Mouse (Mus musculus) kidney, adult 2 months (tissue): Measurements from ENCODE around the gene Foxf2. TPM values are rescaled to one million over a fixed set of nuclear protein-coding genes. Genes with fewer than 3 reads are reported as not detected.

Source experiments
- DNase-seq: peaks from one replicate; pipeline ENCODE4 v3.0.0; 2021
- H3K27ac ChIP-seq: fragments of 200-500 bp; 2 replicates; pipeline ENCODE4 v1.5.1; 2012; ENCODE audit warnings: low read depth, low read length, control low read depth, inconsistent platforms; ENCODE audit not compliant: insufficient read depth
- H3K27me3 ChIP-seq: fragments of 200-500 bp; replicated peaks from 2 replicates; pipeline ENCODE4 v1.6.1; 2012; ENCODE audit warnings: mild to moderate bottlenecking, moderate library complexity, low read length, inconsistent platforms; ENCODE audit not compliant: control insufficient read depth, insufficient read depth
- H3K36me3 ChIP-seq: fragments of 200-500 bp; 2 replicates; pipeline ENCODE4 v1.6.1; 2012; ENCODE audit warnings: mild to moderate bottlenecking, moderate library complexity, low read length, inconsistent platforms; ENCODE audit not compliant: control insufficient read depth, insufficient read depth
- H3K4me1 ChIP-seq: fragments of 200-500 bp; 2 replicates; pipeline ENCODE4 v1.6.1; 2011; ENCODE audit warnings: low read length; ENCODE audit not compliant: control insufficient read depth, insufficient read depth
- H3K4me3 ChIP-seq: fragments of 200-500 bp; 2 replicates; pipeline ENCODE4 v1.5.1; 2011; ENCODE audit warnings: mild to moderate bottlenecking, low read depth, low read length, control low read depth; ENCODE audit not compliant: insufficient read depth
- CTCF ChIP-seq: fragments of 200-500 bp; conservative IDR thresholded peaks from 2 replicates; pipeline ENCODE4 v1.5.1; 2011; ENCODE audit warnings: low read depth, mild to moderate bottlenecking, control low read depth, low read length, moderate library complexity, mixed read lengths; ENCODE audit not compliant: insufficient read depth, insufficient read length
- POLR2A ChIP-seq: fragments of 200-500 bp; IDR thresholded peaks from one replicate; pipeline ENCODE4 v1.6.1; 2011; ENCODE audit warnings: low read depth, low read length, control low read depth
- whole genome bisulfite sequencing: fragments of 180-500 bp; shearing (Covaris S2); methylation state at CpG from one replicate; pipeline ENCODE4 v1.1.7; 2018; 5-methylcytosine and 5-hydroxymethylcytosine counted together
- polyA plus RNA-seq: library from polyadenylated mRNA; depleted of rRNA; stranded (reverse); fragments of >200 nt; gene quantifications from 2 replicates; pipeline ENCODE4 v1.2.3, GENCODE M21; 2012

Foxf2 gene
- polyA plus RNA-seq, 1 experiment: not detected

DNA sequence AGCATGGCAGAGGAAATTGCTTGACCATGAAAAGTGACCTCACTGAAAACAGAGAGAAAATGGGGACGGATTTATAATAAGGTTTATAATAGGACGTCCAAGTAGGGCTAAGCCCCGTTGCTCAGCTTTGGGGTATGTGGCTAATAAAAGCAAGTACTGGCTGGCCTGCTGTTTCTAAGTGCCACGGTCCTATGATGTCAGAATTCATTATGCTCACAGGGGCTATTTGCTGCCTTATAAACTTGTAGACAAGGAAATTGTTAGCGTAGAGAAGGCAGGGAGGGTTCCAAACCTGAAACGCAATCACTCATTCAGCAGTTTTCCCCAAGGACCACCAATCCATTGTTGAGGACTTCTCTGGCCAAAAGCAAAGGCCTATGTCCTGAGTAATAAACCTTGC, 21.7 kb upstream of the Foxf2 start:
- no peak for DNase-seq
- Histone ChIP-seq H3K36me3 (no peaks in the 10 kb centered on the region), H3K27me3 (no peaks in the 10 kb centered on the region), H3K27ac (no peak overlapping the region), H3K4me3 (no peak overlapping the region), H3K4me1 (no peaks in the 10 kb centered on the region)
- WGBS: 73% methylated on average over 6 of the region's 6 CpGs
- TF ChIP-seq CTCF (no peak), POLR2A (no peak)

DNA sequence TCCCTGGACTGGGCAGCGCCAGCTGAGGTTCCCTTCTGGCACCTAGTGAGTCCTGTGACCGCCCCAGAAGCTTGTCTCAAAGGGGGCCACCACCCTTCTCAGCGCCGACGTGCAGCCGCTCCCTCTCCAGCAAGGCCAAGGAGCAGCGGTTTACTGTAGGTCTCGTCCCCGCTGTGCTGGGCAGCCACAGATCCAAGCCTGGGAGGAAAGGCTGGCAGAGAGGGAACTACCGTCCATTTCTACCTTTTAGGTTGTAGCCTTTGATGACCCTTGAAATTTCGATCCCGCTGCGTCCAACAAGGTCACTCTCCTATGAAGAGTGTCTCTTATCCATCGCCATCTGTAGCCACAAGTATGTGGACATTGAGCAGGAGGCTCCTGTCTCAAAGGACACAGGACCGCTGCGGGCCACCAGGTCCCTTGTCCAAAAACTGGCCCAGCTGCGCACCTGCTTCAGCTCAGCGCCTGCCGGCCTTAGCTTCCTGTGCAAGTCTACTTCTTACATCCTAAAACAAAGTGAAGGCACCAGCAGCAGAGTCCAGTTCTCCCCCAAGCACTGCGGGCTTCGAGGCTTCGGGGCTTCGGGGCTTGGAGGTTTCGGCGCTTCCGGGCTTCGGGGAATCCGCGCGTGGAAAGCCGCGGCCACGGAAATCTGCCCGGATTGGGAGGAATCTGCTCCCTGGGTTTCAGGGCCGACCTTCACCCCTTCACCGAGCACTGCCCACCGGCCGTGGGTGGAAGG, 10.7 kb upstream of the Foxf2 start:
- Histone ChIP-seq H3K4me1 (no peaks in the 10 kb centered on the region; the same call in 1 of the 2 replicates), H3K27me3 (peaks cover 9% of the 10 kb centered on the region), H3K4me3 (no peak overlapping the region), H3K27ac (no peak overlapping the region), H3K36me3 (no peaks in the 10 kb centered on the region)
- DNase-seq: no peak
- 5% methylated on average over 38 of the region's 38 CpGs for WGBS
- TF ChIP-seq CTCF (no peak), POLR2A (no peak)

DNA sequence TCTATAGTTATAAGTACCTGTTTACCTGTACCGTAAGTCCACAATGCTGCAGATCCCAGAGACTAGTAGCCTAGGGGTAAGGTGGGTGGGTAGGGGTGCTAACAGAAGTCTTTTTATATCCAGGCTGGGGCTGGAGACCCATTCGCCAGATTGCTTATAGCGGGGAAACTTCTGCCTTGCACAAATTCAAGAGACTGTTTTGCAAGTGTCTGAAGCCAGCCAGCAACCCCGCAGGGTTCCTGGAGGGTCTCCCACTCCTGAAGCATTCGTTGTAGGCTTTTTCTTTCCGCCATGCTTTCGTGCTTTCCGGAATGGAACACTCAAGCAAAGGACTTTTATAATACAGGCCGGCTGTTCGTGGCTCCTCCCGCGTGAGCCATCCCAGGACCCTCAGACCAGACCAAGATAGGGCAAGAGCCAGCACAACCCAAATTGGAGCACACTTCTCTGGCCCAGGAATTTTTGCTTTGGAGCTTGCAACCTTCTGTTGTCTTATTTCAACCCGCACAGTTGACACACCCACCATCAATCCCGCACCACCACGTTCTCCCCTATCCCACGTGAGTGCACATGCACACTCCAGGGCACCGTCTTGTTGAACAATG, 10.0 kb upstream of the Foxf2 start:
- Histone ChIP-seq H3K4me3 (no peak overlapping the region), H3K4me1 (no peaks in the 10 kb centered on the region; the same call in 1 of the 2 replicates), H3K36me3 (no peaks in the 10 kb centered on the region), H3K27me3 (peaks cover 9% of the 10 kb centered on the region), H3K27ac (no peak overlapping the region)
- TF ChIP-seq POLR2A (no peak), CTCF (no peak)
- WGBS: 6% methylated on average over 17 of the region's 17 CpGs
- no peak for DNase-seq

DNA sequence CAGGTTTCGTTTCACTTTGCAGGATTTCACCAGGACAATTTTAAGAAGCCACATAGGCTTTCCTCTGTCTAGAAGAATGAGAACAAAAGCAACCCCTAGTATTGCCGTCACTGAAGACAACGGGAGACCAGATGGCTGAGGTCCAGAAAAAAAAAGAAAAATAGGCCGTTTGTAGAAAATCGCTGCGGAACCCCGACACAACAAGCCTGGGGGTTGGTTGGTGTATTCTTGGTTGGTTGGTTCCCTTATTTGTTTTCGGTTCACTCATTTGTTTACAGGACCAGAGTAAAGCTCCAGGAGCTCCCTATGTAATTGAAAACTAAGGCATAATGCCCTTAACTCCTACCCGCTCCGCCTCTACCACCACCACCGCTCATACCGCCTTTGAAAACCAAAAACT, 7.6 kb upstream of the Foxf2 start:
- 2% methylated on average over 12 of the region's 12 CpGs for WGBS

DNA sequence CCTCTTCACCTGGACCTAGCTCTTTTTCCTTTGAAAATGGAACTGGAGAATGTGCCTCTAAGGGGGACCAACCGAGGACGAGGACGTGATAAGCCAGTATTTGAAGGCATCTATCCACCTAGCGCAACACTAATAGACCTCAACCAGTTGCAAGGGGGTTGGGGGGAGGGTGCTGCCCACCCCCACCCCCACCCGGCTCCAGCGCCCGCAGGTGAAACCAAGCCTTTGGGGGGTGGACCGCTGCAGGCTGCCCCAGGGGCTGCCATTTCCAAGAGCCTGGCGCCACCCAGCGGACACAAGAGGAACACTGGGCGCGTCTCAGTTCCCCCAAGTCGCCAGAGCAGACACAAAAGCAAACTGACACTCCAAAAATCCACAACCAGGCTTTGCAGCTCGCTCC, 7.2 kb upstream of the Foxf2 start:
- H3K36me3 ChIP-seq: no peaks in the 10 kb centered on the region
- H3K4me3 ChIP-seq: no peak overlapping the region
- no peaks in the 10 kb centered on the region; the same call in 1 of the 2 replicates for H3K4me1 ChIP-seq
- DNase-seq: peak; percentile 39
- TF ChIP-seq CTCF (peak; percentile 74), POLR2A (no peak)
- peaks cover 6% of the 10 kb centered on the region; the same call in 1 of the 2 replicates for H3K27me3 ChIP-seq
- H3K27ac ChIP-seq: no peak overlapping the region
- under 1% methylated on average over 14 of the region's 14 CpGs for WGBS

More for the DNA sequence above, 7.6 kb upstream of the Foxf2 start:
- Histone ChIP-seq H3K36me3 (no peaks in the 10 kb centered on the region), H3K27ac (no peak overlapping the region), H3K4me3 (no peak overlapping the region), H3K27me3 (peaks cover 9% of the 10 kb centered on the region), H3K4me1 (no peaks in the 10 kb centered on the region; the same call in 1 of the 2 replicates)
- TF ChIP-seq POLR2A (no peak), CTCF (no peak)
- DNase-seq: no peak

DNA sequence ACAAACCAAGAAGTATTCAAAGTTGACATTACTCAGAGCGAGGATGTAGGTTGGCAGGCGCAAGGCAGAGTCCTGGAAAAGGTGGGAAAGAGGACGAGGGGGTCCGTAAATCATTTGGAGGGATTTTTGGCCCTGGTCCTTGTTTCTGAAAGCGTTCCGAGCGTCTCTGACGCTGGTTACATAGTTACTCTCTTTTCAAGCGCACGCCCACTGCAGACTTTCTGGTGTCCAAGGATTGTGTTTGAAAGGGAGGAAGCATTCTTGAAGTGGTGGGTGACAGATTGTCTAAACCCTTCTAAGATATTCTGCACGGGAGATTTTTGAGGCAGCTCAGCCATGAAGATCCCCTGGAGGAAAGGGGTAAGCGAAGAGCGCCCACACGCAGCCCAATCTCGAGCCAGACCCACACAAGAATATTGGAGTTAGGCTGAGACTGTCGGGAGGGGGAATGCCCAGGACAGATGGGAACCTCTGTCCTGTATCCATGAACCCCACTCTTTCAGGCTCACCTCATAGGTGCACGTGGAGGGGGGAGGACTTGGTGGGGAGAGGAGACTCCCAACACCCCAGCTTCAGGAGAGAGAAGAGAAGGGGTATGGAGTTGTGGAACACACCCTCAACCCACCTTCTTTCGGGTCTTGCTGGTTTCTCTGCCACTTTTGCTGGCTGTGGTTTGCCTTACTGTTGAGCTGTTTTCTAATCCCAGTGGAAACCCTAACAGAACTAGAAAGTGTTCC, 6.5 kb upstream of the Foxf2 start:
- TF ChIP-seq POLR2A (no peak), CTCF (no peak)
- Histone ChIP-seq H3K4me1 (no peaks in the 10 kb centered on the region; the same call in 1 of the 2 replicates), H3K4me3 (no peak overlapping the region), H3K27ac (no peak overlapping the region), H3K27me3 (peaks cover 4% of the 10 kb centered on the region; the same call in 1 of the 2 replicates), H3K36me3 (no peaks in the 10 kb centered on the region)
- WGBS: 5% methylated on average over 18 of the region's 18 CpGs
- DNase-seq: no peak
